Mouse (Mus musculus) hindbrain, embryonic 16.5 days (tissue): ENCODE measurements around the gene Trip6. TPM values are rescaled to one million over a fixed set of nuclear protein-coding genes. Genes with fewer than 3 reads are reported as not detected.

Experiments used
- ATAC-seq: fragments of 200-750 bp; cut with Nextera tagmentation; 2 replicates; pipeline ENCODE4 v1.8.0; 2017; ENCODE audit warnings: moderate TSS enrichment, moderate library complexity
- H3K27ac ChIP-seq: fragments of 300-500 bp; sonication (generic); 2 replicates; pipeline ENCODE4 v1.5.1; 2014; ENCODE audit warnings: low read depth, mild to moderate bottlenecking, control low read depth, low read length, moderate library complexity
- H3K27me3 ChIP-seq: fragments of 300-500 bp; sonication (generic); replicated peaks from 2 replicates; pipeline ENCODE4 v1.6.1; 2014; ENCODE audit warnings: low read length; ENCODE audit not compliant: control insufficient read depth, insufficient read depth
- H3K36me3 ChIP-seq: fragments of 300-500 bp; sonication (generic); 2 replicates; pipeline ENCODE4 v1.6.1; 2014; ENCODE audit warnings: mild to moderate bottlenecking, low read length, moderate library complexity, mixed read lengths; ENCODE audit not compliant: control insufficient read depth, insufficient read depth
- H3K4me1 ChIP-seq: fragments of 300-500 bp; sonication (generic); 2 replicates; pipeline ENCODE4 v1.6.1; 2014; ENCODE audit warnings: low read depth, low read length; ENCODE audit not compliant: control insufficient read depth, insufficient read depth
- H3K4me2 ChIP-seq: fragments of 300-500 bp; sonication (generic); 2 replicates; pipeline ENCODE4 v1.6.1; 2014; ENCODE audit warnings: mild to moderate bottlenecking, low read length, control low read depth, moderate library complexity
- H3K4me3 ChIP-seq: fragments of 300-500 bp; sonication (generic); 2 replicates; pipeline ENCODE4 v1.5.1; 2014; ENCODE audit warnings: mild to moderate bottlenecking, low read length, control low read depth, moderate library complexity
- H3K9ac ChIP-seq: fragments of 300-500 bp; sonication (generic); 2 replicates; pipeline ENCODE4 v1.6.1; 2014; ENCODE audit warnings: low read depth, mild to moderate bottlenecking, control low read depth, low read length, moderate library complexity
- H3K9me3 ChIP-seq: fragments of 300-500 bp; sonication (generic); 2 replicates; pipeline ENCODE4 v1.6.1; 2014; ENCODE audit warnings: mild to moderate bottlenecking, low read length, moderate library complexity; ENCODE audit not compliant: control insufficient read depth
- WGBS: fragments of 180-500 bp; shearing (Covaris S2); extraction: QIAGEN DNeasy Blood & Tissue Kit; methylation state at CpG from one replicate; pipeline ENCODE4 v1.1.7; 2014; 5-methylcytosine and 5-hydroxymethylcytosine counted together
- polyA plus RNA-seq: library from polyadenylated mRNA; unstranded; fragments of >200 nt; fragmentation: Nextera tagmentation; extraction: Ambion mirVana; gene quantifications from 2 replicates; pipeline ENCODE4 v1.2.1, GENCODE M21; 2015

Trip6 gene
- polyA plus RNA-seq: 13.2 and 17.3 TPM in 2 replicates

DNA sequence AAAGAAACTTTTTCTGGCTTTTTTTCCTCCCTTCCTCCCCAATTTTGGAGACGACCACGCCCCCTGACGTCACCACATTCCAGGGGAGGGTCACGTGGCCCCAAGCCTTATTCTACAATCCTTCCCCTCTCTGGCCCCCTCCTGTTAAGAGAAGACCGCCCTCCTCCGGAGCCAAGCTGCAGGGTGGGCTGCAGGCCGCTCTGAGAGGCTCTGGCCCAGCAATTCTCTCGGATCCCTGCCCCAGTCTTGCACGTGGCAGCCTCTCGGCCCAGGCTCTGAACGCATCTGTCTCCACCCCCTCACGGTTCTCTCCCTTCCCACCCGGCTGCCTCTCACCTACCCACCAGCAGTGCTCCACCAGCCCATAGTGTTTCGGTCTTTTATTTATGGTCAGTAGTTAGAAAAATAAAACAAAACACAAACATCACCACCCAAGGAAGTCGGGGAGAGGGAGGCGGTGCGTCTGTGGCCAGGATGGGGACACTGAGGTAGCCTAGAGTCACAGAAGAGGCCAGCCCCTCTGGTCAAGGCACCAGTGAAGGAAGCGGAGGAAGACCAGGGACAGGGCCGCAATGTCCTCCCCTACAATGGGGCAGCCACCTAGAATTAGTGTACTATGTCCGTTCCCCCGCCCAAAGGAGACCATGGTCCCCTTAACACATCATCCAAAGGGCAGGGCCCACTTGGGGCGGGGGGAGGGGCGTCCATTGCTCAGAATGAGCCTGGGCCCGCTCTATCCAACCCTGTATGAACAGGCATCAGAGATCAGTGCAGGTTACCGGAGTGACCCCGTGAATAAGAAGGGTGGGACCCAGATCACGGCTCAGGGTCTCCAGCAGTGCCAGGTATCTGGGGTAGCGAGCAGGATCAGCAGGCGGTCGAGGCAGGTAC, at the start of gene Trip6:
Gene Trip6 (minus strand): TSS at position 212 of the 891 bp plus-strand sequence.
- Histone ChIP-seq H3K4me3 (peak within 1 kb of the TSS; percentile 42), H3K4me1 (peaks cover 19% of the 10 kb centered on the region), H3K9ac (peak within 1 kb of the TSS; percentile 65), H3K9me3 (no peaks in the 10 kb centered on the region), H3K27me3 (no peaks in the 10 kb centered on the region), H3K36me3 (peaks cover 7% of the 10 kb centered on the region; the same call in 1 of the 2 replicates), H3K4me2 (peak within 1 kb of the TSS; percentile 60), H3K27ac (peak within 1 kb of the TSS; percentile 66)
- ATAC-seq: peak; percentile 77
- WGBS: 12% methylated on average over 30 of the region's 30 CpGs

DNA sequence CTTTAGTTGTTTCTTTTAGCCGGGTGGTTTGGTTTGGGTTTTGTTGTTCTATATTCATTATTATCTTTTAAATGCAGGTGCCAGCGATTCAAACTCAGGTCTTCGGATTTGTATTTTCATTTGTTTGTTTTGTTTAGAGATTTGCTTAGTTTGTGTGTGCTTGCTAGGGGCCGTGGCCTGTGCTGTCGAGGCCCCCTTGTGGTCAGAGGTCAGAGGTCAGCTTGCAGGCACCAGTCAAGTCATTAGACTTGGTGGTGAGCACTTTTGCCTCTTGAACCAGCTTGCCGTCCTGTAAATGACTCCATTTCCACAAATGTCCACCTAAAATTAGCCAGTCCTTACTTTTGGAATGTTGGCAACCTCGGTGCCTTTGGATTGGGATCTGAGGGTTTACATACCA, 44.2 kb upstream of the Trip6 start:
- no peaks in the 10 kb centered on the region for H3K27me3 ChIP-seq
- no peak overlapping the region for H3K9ac ChIP-seq
- H3K36me3 ChIP-seq: 0 out of 2 replicates have a peak, but pooled peaks cover 5% of the 10 kb centered on the region
- H3K4me3 ChIP-seq: no peak overlapping the region
- H3K4me2 ChIP-seq: no peak overlapping the region
- H3K4me1 ChIP-seq: no peaks in the 10 kb centered on the region
- no peak overlapping the region for H3K27ac ChIP-seq
- H3K9me3 ChIP-seq: no peaks in the 10 kb centered on the region
- 43% methylated on average over 7 of the region's 7 CpGs for WGBS
- no peak for ATAC-seq

DNA sequence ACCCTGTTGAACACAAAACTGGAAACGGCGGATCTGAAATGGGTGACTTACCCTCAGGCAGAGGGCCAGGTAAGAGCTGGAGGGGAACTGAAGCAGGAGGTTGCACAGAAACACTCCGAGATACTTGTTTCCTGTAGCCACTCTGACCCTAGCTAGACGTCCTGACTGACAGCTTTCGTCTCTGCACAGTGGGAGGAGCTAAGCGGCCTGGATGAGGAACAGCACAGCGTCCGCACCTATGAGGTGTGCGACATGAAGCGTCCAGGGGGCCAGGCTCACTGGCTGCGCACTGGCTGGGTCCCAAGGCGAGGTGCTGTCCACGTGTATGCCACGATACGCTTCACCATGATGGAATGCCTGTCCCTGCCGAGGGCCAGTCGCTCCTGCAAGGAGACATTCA, 39.9 kb upstream of the Trip6 start:
- Histone ChIP-seq H3K4me2 (no peak overlapping the region), H3K4me1 (peaks cover 12% of the 10 kb centered on the region), H3K27ac (no peak overlapping the region), H3K36me3 (no peaks in the 10 kb centered on the region), H3K4me3 (no peak overlapping the region), H3K27me3 (peaks cover 5% of the 10 kb centered on the region; the same call in 1 of the 2 replicates), H3K9me3 (no peaks in the 10 kb centered on the region), H3K9ac (no peak overlapping the region)
- ATAC-seq: no peak
- 90% methylated on average over 17 of the region's 17 CpGs for WGBS

DNA sequence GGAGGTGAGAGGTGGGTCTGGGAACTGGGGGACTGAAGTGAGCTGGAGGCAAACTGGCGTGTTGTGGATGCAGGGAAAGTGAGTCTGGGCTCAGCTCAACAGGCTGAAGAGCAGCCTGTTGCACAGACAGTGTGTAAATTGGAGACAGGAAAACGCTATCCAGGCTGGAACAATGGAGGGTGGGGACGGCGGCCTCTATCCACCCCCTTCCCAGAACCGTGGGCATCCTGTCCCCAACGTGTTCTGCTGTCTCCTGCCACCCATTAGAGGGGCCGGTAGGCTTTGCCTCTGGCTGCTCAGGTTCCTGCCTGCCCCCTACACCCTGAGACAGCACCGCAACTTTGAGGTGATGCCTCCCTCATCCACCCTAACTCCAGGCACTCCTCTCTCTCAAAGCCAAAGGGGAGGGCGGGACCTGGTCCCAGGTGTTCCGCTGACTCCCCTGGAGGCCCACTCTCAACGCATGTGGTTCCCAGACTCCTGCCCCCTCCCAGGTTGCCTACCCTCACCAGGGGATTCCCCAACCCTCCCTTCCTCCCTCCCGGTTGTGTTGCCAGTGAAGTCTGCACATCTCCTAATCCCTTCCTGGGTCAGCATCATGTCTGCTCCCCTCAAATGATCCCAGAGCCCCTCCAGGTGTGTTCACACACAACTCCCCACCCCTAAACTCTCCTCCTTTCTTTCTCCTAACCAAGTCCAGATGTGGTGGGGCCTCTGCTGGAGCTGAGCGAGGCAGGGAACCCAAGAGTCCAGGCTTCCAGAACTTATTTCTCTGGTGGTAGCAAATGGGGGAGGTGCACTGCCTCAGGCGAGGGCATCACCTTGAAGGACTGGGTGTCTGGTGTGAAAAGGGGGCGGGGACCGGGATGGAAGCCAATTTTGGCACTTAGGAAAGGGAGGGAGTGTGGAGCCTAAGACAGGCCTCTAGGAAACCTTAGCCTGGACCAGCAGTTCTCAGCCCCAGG, 38.1 kb upstream of the Trip6 start:
- H3K27me3 ChIP-seq: peaks cover 5% of the 10 kb centered on the region; the same call in 1 of the 2 replicates
- WGBS: 24% methylated on average over 16 of the region's 16 CpGs
- peak overlapping the region; percentile 81 for H3K4me2 ChIP-seq
- H3K36me3 ChIP-seq: no peaks in the 10 kb centered on the region
- H3K9me3 ChIP-seq: no peaks in the 10 kb centered on the region
- peak overlapping the region; percentile 24; the same call in 1 of the 2 replicates for H3K9ac ChIP-seq
- peaks cover 18% of the 10 kb centered on the region for H3K4me1 ChIP-seq
- no peak overlapping the region for H3K27ac ChIP-seq
- peak overlapping the region; percentile 59 for H3K4me3 ChIP-seq
- no peak for ATAC-seq

- Histone ChIP-seq H3K27ac (no peak overlapping the region), H3K36me3 (no peaks in the 10 kb centered on the region), H3K4me1 (peaks cover 18% of the 10 kb centered on the region), H3K9me3 (no peaks in the 10 kb centered on the region), H3K4me3 (peak overlapping the region; percentile 59), H3K9ac (peak overlapping the region; percentile 69), H3K4me2 (peak overlapping the region; percentile 81), H3K27me3 (peaks cover 5% of the 10 kb centered on the region; the same call in 1 of the 2 replicates)
- WGBS: 15% methylated on average over 4 of the region's 4 CpGs
- ATAC-seq: no peak
These were observed 37.2 kb upstream of the Trip6 start for GRCm38 (mm10) chr5:137351394-137351793.

- WGBS: 5% methylated on average over 8 of the region's 8 CpGs
- Histone ChIP-seq H3K9ac (peak overlapping the region; percentile 69), H3K27ac (peak overlapping the region; percentile 40)
These were observed 36.8 kb upstream of the Trip6 start for GRCm38 (mm10) chr5:137351058-137351380.

DNA sequence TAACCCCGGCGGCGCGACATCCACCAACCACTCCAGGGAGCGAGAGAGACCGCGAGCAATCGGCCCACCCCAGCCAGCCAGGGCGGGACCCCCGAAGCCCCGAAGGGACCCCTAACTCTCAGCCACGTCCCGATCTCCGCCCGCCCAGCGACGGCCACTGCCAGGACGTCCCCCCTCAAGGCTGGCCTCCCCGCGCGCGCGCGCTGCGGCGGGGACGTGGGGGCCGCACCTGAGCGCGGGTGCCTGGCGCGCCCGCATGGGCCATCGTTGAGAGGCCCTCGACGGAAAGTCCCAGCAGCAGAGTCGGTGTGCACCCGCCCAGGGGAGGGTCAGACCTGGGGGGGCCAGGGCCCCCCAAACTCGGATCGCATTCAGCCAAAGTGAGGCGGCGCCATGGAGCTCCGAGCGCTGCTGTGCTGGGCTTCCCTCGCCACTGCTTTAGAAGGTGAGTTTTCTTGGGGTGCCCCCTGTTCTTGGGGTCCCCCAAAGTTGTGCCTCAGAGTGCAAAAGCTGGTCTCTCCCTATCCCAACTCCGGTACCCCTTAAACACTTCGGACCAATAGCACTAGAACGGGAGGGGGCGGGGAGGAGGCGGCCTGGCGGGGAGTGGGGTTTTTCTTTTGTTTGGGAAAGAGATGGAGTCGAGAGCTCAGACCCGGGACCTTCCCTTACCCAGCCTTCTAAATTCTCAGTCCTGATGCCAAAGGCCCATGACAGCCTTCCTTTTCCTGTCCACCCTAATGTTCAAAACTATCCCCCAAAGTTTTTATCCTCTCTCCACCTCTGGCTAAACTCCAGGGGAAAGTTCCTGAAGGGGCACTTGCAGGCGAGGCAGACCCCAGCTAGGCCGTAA, 36.2 kb upstream of the Trip6 start:
- peak overlapping the region; percentile 59 for H3K4me3 ChIP-seq
- peak overlapping the region; percentile 81 for H3K4me2 ChIP-seq
- H3K27me3 ChIP-seq: peaks cover 5% of the 10 kb centered on the region; the same call in 1 of the 2 replicates
- peak; percentile 83 for ATAC-seq
- H3K9me3 ChIP-seq: no peaks in the 10 kb centered on the region
- no peaks in the 10 kb centered on the region for H3K36me3 ChIP-seq
- under 1% methylated on average over 55 of the region's 55 CpGs for WGBS
- H3K4me1 ChIP-seq: peaks cover 18% of the 10 kb centered on the region
- H3K27ac ChIP-seq: peak overlapping the region; percentile 78
- H3K9ac ChIP-seq: peak overlapping the region; percentile 69

More at GRCm38 (mm10) chr5:137351058-137351380, 36.8 kb upstream of the Trip6 start:
- Histone ChIP-seq H3K4me3 (peak overlapping the region; percentile 59), H3K9me3 (no peaks in the 10 kb centered on the region), H3K4me2 (peak overlapping the region; percentile 81), H3K36me3 (no peaks in the 10 kb centered on the region), H3K4me1 (peaks cover 18% of the 10 kb centered on the region), H3K27me3 (peaks cover 5% of the 10 kb centered on the region; the same call in 1 of the 2 replicates)
- ATAC-seq: no peak
